Mouse (Mus musculus) cerebellum, adult 8-10 months (tissue): Measurements from ENCODE around the gene Ttll2.
A peak's percentile ranks its signal among the peaks of the same experiment; 100 is the strongest.
"Not testable (repeated sequence)": the region's sequence is repeated elsewhere in the genome, so short reads cannot be mapped to it uniquely, and the experiment has no call there.

Experiments used
- DNase-seq: peaks from one replicate; pipeline ENCODE4 v3.0.0; 2022

The Ttll2 gene

DNA sequence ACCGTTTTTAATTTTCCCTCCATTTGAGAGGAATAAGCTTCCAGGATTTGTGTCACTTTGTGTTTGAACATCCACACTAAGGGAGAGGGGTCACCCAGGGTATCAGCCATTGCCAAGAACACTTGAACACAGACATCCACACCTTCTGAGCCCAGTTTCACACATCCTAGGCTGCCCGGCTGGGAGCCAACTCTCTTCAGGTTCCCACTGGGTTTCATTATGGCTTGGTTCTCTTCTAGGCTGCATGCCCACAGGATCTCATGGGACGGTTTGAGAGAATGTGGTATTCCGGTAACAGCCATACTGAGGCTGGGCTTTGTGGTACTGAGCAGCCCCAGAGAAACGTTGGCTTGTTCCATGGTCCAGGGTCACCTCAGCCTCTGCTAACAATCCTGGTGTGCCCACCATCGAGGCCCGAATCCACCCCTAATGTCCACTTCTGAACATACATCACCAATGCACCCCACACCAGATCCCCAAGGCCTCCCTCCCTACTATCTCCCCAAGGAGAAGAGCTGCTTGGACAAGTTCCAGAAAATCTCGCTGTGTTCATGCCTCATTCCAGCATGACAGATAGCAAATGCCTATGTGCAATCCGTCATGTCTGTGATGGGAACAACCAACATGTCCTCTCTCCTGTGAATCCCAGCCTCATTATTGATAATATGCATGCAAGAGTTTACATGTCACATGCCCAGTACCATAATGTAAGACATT lies 8.4 kb upstream of the Ttll2 start:
- DNase-seq, result peak; percentile 59

DNA sequence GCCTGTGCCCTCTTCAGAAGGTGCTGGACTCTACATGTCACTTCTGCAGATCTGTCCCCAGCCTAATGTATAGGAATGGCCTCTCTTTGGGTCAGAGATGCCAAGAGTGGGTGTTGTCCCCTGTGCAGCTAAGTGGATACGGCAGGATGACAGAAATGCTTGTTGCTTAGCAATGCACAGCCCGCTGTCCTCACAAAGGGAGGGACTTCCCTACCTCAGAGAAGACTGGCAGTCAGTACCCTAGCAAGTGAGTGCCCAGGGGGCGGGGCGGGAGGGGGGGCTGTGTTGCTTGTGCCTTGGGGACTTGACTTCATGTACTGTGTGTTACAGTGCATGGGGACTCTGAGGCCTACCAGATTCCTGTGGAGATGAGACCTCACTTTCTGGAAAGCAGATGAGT lies 7.3 kb upstream of the Ttll2 start:
- not testable (repeated sequence) for DNase-seq

DNA sequence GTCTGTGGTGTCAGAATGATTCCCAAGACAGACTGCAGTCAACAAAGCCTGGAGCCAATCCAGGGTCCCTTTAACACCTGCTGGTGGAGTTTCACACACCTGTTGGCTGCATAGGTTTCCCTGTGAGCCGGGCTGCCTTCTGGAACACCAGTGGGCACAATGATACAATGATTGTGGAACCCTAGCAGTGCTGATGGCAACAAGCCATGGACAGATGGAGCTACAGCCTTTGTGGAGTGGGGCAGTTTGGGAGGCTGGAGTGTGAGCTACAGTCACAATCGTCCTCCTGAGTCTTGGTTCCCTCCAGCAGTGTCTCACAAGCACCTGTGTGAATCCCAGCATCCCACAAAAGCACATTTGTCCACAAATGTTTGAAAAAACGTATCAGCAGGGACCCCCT lies 3.7 kb downstream of the Ttll2 start:
- DNase-seq, result not testable (repeated sequence)

DNA sequence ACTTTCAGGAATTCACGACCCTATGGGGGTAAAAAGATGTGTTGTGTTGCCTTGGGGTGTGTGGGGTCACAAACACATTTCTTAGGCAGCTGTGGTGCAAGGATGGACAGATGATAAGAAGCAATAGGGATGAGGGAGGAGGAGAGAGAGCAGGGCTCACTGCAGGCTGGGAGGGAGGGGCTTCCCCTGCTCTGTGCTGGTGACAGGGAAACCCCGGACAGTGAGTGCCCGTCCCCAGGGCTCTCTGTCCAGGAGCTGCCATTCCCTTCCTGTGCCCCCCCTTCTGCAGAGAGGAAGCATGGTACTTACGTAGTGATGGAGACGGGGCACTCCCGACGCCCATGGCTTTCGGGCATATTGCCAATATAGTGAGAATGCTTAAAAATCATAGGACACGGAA lies 15.1 kb downstream of the Ttll2 start:
- not testable (repeated sequence) for DNase-seq

DNA sequence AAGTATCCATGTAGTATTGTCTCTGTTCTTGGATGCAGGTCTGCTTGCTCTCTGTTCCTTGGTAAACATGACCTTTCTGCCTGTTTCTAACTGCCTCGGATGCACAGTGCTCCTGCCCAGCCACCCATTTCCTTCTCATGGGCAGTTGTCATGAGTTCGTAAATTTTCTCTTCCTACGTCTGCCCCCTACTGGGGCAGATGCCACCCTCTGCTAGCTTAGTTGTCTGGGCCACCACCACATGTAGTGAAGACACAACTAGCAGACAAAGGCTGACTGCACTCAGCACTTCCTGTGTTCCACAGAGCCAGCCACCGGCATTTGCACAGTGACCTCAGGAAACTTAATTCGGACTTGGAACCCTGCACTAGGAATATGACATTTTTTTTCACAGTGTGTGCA lies 19.8 kb downstream of the Ttll2 start:
- DNase-seq, result not testable (repeated sequence)

GRCm38 (mm10) chr17:7326415-7326814 lies 26.1 kb downstream of the Ttll2 start:
- not testable (repeated sequence) for DNase-seq

- not testable (repeated sequence) for DNase-seq
These were observed 28.1 kb downstream of the Ttll2 start, which contains the start of gene Tcp10a for GRCm38 (mm10) chr17:7324346-7324745. Tcp10a (plus strand) TSS chr17:7324646.

GRCm38 (mm10) chr17:7319789-7320188 lies 32.7 kb downstream of the Ttll2 start:
- not testable (repeated sequence) for DNase-seq

DNA sequence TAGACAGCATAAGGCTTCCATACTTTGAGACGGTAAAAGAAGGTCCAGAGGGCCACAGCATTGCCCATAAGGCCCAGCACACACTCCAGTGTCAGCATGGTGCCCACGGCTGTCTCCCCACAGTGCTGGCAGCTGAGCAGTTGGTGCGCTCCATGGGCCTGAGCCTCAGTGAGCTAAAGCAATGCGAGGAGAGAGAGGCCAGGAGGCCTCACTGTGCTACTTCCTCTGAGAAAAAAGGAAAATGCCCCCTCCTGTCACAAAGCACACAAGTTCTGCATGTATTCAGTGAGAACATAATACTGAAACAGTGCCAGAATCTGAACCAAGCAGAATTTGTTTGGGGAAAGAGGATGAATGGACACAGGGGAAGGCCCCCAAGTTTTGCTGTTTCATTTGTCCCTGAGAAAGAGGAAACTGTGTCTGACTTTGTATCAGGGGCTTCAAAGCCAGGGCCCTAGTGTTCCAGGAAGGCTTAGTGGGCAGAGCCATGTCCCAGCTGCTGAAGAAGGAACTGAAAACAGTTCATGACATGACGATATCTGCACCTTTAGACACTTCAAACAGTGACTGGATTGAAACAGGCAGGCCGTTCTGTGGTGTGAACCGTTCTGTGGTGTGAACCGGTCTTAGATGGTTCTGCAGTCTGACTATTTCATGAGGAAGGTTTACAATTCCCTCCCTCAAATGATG lies 36.7 kb downstream of the Ttll2 start:
- DNase-seq, result not testable (repeated sequence)

DNA sequence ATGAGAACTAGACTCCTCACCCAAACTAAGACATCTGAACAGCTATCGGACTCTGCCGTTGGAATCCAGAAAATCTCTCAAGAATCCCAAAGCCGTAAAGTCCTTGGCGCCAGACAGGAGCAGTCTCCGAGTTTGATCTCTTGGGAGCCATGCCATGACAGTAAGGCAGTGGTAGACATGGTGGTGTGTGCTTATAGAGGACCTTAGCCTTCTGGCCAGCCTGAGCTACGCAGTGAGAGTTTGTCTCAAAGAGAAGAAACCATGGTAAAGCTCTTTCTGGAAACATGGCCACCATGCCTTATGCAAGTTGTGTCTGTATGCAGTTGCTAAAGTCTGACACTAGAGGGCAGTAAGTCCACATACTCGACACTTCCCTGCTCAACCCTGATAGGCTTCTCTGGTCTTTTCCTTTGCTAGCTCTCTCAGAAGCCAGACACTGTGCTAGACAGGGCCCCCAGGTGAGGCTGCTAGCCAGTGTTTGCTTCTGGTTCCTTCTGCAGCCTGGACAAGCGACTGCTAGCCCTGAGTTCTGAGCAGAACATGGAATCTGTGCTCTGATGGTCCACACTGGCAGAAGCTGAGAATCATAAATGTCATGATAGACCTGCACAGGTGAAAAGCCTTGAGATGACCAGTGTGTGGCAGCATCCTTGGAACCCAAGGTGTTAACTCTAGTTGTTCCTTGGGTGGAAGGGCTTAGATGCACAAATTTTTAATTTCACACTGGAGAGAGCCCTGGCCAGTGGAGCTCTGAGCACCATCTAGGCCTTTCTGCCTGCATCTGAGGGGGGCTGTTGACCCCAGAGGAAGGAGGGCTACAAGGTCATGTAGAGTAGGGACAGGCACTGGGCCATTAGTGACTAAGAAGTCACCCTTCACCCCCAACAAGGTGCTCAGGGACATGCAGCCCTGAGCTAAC lies 46.0 kb downstream of the Ttll2 start:
- DNase-seq, result peak; percentile 25
